Mouse (Mus musculus) spleen, adult 2 months (tissue): ENCODE results near the gene Homer3.

ENCODE experiments used
- CTCF ChIP-seq: fragments of 200-500 bp; IDR thresholded peaks from 2 replicates; pipeline ENCODE4 v1.5.1; 2011; ENCODE audit warnings: mild to moderate bottlenecking, inconsistent platforms; ENCODE audit not compliant: insufficient read depth, insufficient read length, insufficient replicate concordance; ENCODE audit errors: extremely low read depth
- POLR2A ChIP-seq: fragments of 200-500 bp; IDR thresholded peaks from 2 replicates; pipeline ENCODE4 v1.6.1; 2011; ENCODE audit warnings: low read depth, low read length, inconsistent platforms

DNA sequence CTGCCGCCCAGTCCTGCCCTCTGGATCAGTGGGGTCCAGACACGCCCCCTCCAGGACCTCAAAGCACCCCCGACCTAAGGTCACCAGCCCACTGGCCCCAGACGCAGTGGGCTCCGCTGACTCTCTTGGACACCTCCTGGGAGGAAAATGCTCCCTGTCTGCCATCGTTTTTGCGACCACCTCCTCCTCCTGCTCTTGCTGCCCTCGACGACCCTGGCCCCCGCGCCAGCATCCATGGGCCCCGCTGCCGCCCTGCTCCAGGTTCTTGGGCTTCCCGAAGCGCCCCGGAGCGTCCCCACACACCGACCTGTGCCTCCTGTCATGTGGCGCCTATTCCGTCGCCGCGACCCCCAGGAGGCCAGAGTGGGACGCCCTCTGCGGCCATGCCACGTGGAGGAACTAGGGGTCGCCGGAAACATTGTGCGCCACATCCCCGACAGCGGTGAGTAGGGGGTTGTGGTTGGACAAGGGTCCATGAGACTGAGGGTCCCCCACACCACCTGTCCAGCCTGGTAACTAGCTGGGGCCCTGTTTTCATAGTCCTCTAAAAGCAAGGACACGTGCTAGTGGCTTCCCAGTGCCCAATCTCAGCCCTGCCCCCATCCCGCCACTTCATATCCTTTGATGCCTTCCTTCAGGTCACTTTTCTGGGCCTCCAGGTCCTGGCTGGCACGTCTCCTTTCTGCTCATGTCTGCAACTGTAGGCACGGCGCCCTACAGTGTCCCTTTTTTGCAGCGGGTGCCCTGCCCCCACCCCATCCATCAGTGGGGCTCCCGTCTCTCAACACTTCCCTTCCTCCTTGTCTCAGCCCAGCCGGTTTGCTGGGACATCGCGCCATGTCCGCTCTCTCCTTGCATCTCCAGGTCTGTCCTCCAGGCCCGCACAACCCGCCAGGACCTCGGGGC lies 47.5 kb downstream of the Homer3 start:
- TF ChIP-seq POLR2A = no peak
- TF ChIP-seq CTCF = no peak
